Comparison of ENCODE assay signal across 9 mouse cellular contexts in the genomic region with DNA sequence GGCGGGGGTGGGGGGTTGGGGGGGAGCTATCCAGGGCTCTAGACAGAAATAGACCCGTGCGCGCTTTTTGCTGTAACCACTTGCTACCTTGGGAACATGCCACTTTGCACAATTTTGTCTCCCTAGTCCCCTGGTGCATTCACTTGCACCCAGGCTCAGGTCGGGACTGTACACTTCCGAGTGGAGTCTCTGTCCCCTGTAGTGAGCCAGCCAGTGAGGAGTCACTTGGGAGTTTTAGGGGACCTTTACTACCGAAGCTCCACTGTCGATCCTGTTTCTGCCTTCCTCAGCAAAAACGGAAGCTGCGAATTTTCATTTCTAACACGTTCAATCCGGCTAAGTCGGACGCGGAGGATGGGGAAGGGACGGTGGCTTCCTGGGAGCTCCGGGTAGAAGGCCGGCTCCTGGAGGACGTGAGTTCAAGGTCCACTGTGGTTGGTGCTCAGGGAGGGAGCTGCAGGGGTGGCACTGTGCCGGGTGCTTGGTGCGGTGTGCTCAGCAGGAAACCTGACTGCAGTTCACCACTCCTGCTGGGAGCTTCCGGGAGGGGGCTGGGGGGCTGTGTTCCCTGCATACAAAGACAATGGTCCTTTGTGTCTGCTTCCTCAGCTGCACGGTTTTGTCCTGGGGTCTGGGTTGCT. TPM values are rescaled to one million over a fixed set of nuclear protein-coding genes. Genes with fewer than 3 reads are reported as not detected.
A peak's percentile ranks its signal among the peaks of the same experiment; 100 is the strongest.
DNase-seq lines count a peak whose midpoint lies in the region; ATAC-seq and TF ChIP-seq lines count a peak whose summit lies in the region.
"Had no signal": no experiment of that assay in that cellular context is flagged by ENCODE, and none has a peak within 500 bp of the region (broad histone marks: within the 10 kb centered on the region; RNA-seq: fewer than 3 reads in every experiment).

No protein-coding gene starts in this region.

- H3K9ac ChIP-seq in forebrain, embryonic 12.5 days: peak overlapping the region; percentile 61

- H3K4me2 ChIP-seq in forebrain, embryonic 12.5 days: peak overlapping the region; percentile 88
- H3K4me2 ChIP-seq in myocyte (ENCODE audit: low read depth): peak overlapping the region; percentile 39

- H3K36me3 ChIP-seq in E14TG2a.4 (ENCODE audit: insufficient read depth, low read length): peaks cover 38% of the 10 kb centered on the region
- H3K36me3 ChIP-seq in forebrain, embryonic 12.5 days (replicated peaks): peaks cover 52% of the 10 kb centered on the region
- peaks cover 21% of the 10 kb centered on the region for H3K36me3 ChIP-seq in myocyte (ENCODE audit: control insufficient read depth, insufficient read depth)

- H3K27ac ChIP-seq in cerebellum, adult 2 months (ENCODE audit: insufficient read depth, low read length): peak overlapping the region; percentile 72
- peak overlapping the region; percentile 95 for H3K27ac ChIP-seq in forebrain, embryonic 12.5 days

- H3K4me3 ChIP-seq in cerebellum, adult 2 months (replicated peaks; ENCODE audit: insufficient read depth, low read depth, low read length): peak overlapping the region; percentile 14
- H3K4me3 ChIP-seq in E14TG2a.4 (replicated peaks; ENCODE audit: low read length) (peak overlapping the region; percentile 74), myocyte (no peak overlapping the region)
- H3K4me3 ChIP-seq in forebrain, embryonic 12.5 days (replicated peaks): peak overlapping the region; percentile 86

- TF ChIP-seq CTCF in cerebellum, adult 2 months (IDR thresholded peaks at IDR 0.05; ENCODE audit: borderline replicate concordance, insufficient read depth, low read depth, low read length): no peak
- no peak for TF ChIP-seq CTCF in E14TG2a.4 (conservative IDR thresholded peaks at IDR 0.05; ENCODE audit: low read length)

- H3K27me3 ChIP-seq in cerebellum, adult 2 months (ENCODE audit: control insufficient read depth, insufficient read depth, low read length): no peaks in the 10 kb centered on the region
- H3K27me3 ChIP-seq in E14TG2a.4 (ENCODE audit: insufficient read depth, low read length) (no peaks in the 10 kb centered on the region), myocyte (ENCODE audit: control insufficient read depth, insufficient read depth, insufficient read length) (no peaks in the 10 kb centered on the region)
- 0 out of 2 replicates have a peak, but pooled peaks cover 6% of the 10 kb centered on the region for H3K27me3 ChIP-seq in forebrain, embryonic 12.5 days

- no peak for TF ChIP-seq POLR2A in cerebellum, adult 2 months (IDR thresholded peaks at IDR 0.05; ENCODE audit: borderline replicate concordance, insufficient read depth, low read length)
- no peak for TF ChIP-seq POLR2A in myocyte (IDR thresholded peaks at IDR 0.05; ENCODE audit: insufficient read length, low read depth)

- H3K9me3 ChIP-seq in E14TG2a.4 (ENCODE audit: low read length): no peaks in the 10 kb centered on the region
- H3K9me3 ChIP-seq in forebrain, embryonic 12.5 days: no peaks in the 10 kb centered on the region

- no peak for ATAC-seq in forebrain, embryonic 12.5 days (ENCODE audit: low FRiP score)

- peaks cover 12% of the 10 kb centered on the region for H3K4me1 ChIP-seq in cerebellum, adult 2 months (ENCODE audit: control insufficient read depth, insufficient read depth, low read length)
- peaks cover 70% of the 10 kb centered on the region for H3K4me1 ChIP-seq in E14TG2a.4 (replicated peaks; ENCODE audit: low read depth, low read length)
- peaks cover 24% of the 10 kb centered on the region for H3K4me1 ChIP-seq in forebrain, embryonic 12.5 days

- WGBS in cerebellum, adult 2 months: 12% methylated on average over 23 of the region's 23 CpGs
- 26% methylated on average over 23 of the region's 23 CpGs for WGBS in forebrain, embryonic 12.5 days

- H3ac ChIP-seq in myocyte (ENCODE audit: control insufficient read depth, insufficient read length): no peak overlapping the region

- peaks cover 22% of the 10 kb centered on the region for H3K79me2 ChIP-seq in myocyte (ENCODE audit: control insufficient read depth, insufficient read depth)

- DNase-seq in cerebellum, adult 2 months: peak in 1 of 2 experiments; percentile 42
- no peak for DNase-seq in cerebellum, adult 18-20 months
- DNase-seq in kidney, adult 18-20 months: peak; percentile 72
- no peak for DNase-seq in urinary bladder, postnatal 10 days (ENCODE audit: low spot score)
- DNase-seq in gastrocnemius, adult 8-10 months (ENCODE audit: low spot score in 2 of 2): no peak

TF ChIP-seq in myocyte, 11 proteins besides CTCF, POLR2A, EP300 and RAD21:
- no peak for TF ChIP-seq TCF12 (IDR thresholded peaks at IDR 0.05; ENCODE audit: insufficient read depth, poor library complexity, severe bottlenecking)

RNA-seq across cellular contexts. Expression of a gene that starts 1.1 kb away (rescaled TPM):
- not detected in 2 replicates for polyA plus RNA-seq in cerebellum, adult 2 months (2012; rRNA removed)
- polyA plus RNA-seq in forebrain, embryonic 12.5 days (2016; fragmentation: Nextera tagmentation; extraction: Ambion mirVana): not detected in 2 replicates
- polyA plus RNA-seq in myocyte (2012; fragmentation: generic; extraction: Trizol): not detected
- 1 to 10 TPM in 1 of 4 experiments, not detected in 3; 1.3 TPM for total RNA-seq in gastrocnemius, adult 8-10 months (2022)
- polyA plus RNA-seq: liver, embryonic 16.5 days had no signal

RNA-seq across cellular contexts. Expression of a gene that starts 2.2 kb away (rescaled TPM):
- polyA plus RNA-seq in cerebellum, adult 2 months (2012; rRNA removed): 82.3 and 87.1 TPM in 2 replicates
- 135 and 138 TPM in 2 replicates for polyA plus RNA-seq in forebrain, embryonic 12.5 days (2016; fragmentation: Nextera tagmentation; extraction: Ambion mirVana)
- 18.9 TPM for polyA plus RNA-seq in myocyte (2012; fragmentation: generic; extraction: Trizol)
- total RNA-seq in gastrocnemius, adult 8-10 months (2022): 1 to 10 TPM; 4.8 to 9.4 (median 7.2) TPM

RNA-seq across cellular contexts. Expression of a gene that starts 13.2 kb away (rescaled TPM):
- 130 and 143 TPM in 2 replicates for polyA plus RNA-seq in cerebellum, adult 2 months (2012; rRNA removed)
- polyA plus RNA-seq in forebrain, embryonic 12.5 days (2016; fragmentation: Nextera tagmentation; extraction: Ambion mirVana): 0.57 and 0.72 TPM in 2 replicates
- 6.9 TPM for polyA plus RNA-seq in myocyte (2012; fragmentation: generic; extraction: Trizol)
- 100 to 1,000 TPM; 446 to 550 (median 458) TPM for total RNA-seq in gastrocnemius, adult 8-10 months (2022)

RNA-seq across cellular contexts. Expression of a gene that starts 21.3 kb away (rescaled TPM):
- 351 and 364 TPM in 2 replicates for polyA plus RNA-seq in cerebellum, adult 2 months (2012; rRNA removed)
- polyA plus RNA-seq in forebrain, embryonic 12.5 days (2016; fragmentation: Nextera tagmentation; extraction: Ambion mirVana): 167 and 168 TPM in 2 replicates
- 410 TPM for polyA plus RNA-seq in myocyte (2012; fragmentation: generic; extraction: Trizol)
- 100 to 1,000 TPM; 154 to 172 (median 162) TPM for total RNA-seq in gastrocnemius, adult 8-10 months (2022)

RNA-seq across cellular contexts. Expression of a gene that starts 34.0 kb away (rescaled TPM):
- polyA plus RNA-seq in cerebellum, adult 2 months (2012; rRNA removed): 102 and 104 TPM in 2 replicates
- 14.7 and 18.2 TPM in 2 replicates for polyA plus RNA-seq in forebrain, embryonic 12.5 days (2016; fragmentation: Nextera tagmentation; extraction: Ambion mirVana)
- polyA plus RNA-seq in myocyte (2012; fragmentation: generic; extraction: Trizol): 2.0 TPM
- not detected for total RNA-seq in gastrocnemius, adult 8-10 months (2022)

Comparison
In these comparisons a context has a peak if more than half of its experiments do, and no peak if none do; other contexts are left out.
1. RNA of a gene that starts 13.2 kb away (polyA plus RNA-seq): 130 to 143 TPM in cerebellum, adult 2 months; 6.9 TPM in myocyte (single experiment) and 0.57 to 0.72 TPM in forebrain, embryonic 12.5 days; every median in the first group is over 10 times any median in the second.